Mouse (Mus musculus) testis, adult 2 months (tissue): ENCODE measurements around the gene Slc6a21. TPM values are rescaled to one million over a fixed set of nuclear protein-coding genes. Genes with fewer than 3 reads are reported as not detected.

Experiments used
- H3K27ac ChIP-seq: fragments of 200-500 bp; 2 replicates; pipeline ENCODE4 v1.5.1; 2012; ENCODE audit warnings: low read depth, low read length; ENCODE audit not compliant: control insufficient read depth, insufficient read depth
- H3K27me3 ChIP-seq: fragments of 200-500 bp; 2 replicates; pipeline ENCODE4 v1.6.1; 2012; ENCODE audit warnings: mild to moderate bottlenecking, low read length, moderate library complexity; ENCODE audit not compliant: control insufficient read depth, insufficient read depth
- H3K36me3 ChIP-seq: fragments of 200-500 bp; 2 replicates; pipeline ENCODE4 v1.6.1; 2012; ENCODE audit warnings: mild to moderate bottlenecking, low read length; ENCODE audit not compliant: control insufficient read depth, insufficient read depth
- H3K4me1 ChIP-seq: fragments of 200-500 bp; 2 replicates; pipeline ENCODE4 v1.6.1; 2012; ENCODE audit warnings: low read length; ENCODE audit not compliant: control insufficient read depth, insufficient read depth
- H3K4me3 ChIP-seq: fragments of 200-500 bp; 2 replicates; pipeline ENCODE4 v1.5.1; 2012; ENCODE audit warnings: low read depth, mild to moderate bottlenecking, low read length, moderate library complexity, mixed read lengths; ENCODE audit not compliant: control insufficient read depth
- CTCF ChIP-seq: fragments of 200-500 bp; IDR thresholded peaks from 2 replicates; pipeline ENCODE4 v1.5.1; 2012; ENCODE audit warnings: low read depth, mild to moderate bottlenecking, inconsistent platforms, low read length, moderate library complexity; ENCODE audit not compliant: control insufficient read depth, insufficient read depth, insufficient replicate concordance
- POLR2A ChIP-seq: fragments of 200-500 bp; IDR thresholded peaks from 2 replicates; pipeline ENCODE4 v1.6.1; 2012; ENCODE audit warnings: low read depth, mild to moderate bottlenecking, inconsistent platforms, low read length, moderate library complexity; ENCODE audit not compliant: control insufficient read depth
- polyA plus RNA-seq: library from polyadenylated mRNA; depleted of rRNA; stranded (reverse); fragments of >200 nt; gene quantifications from 2 replicates; pipeline ENCODE4 v1.2.3, GENCODE M21; 2012; rRNA removed

Slc6a21 gene
- polyA plus RNA-seq, 1 experiment: 785 TPM

DNA sequence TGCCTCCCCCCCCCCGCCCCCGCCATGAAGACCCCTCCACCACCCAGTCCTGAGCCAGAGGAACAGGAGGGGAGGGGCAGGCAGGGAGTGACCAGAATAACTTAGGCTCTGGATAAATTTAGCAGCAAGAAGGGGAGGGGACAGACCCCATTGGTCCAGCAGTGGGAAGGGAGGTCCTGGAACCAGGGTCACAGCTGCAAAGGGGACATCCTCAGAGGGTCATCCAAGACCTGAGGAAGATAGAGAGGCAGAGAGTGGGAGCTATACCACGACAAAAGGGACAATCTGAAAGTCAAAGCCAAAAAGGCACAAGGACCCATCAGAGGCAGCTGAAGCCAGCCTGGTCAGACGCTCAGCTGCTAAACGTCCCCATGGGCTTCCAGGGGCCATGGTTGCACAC lies 57.7 kb downstream of the Slc6a21 start, which contains the start of gene Hrc:
Hrc (plus strand) TSS at position 235 of the 400 bp plus-strand sequence.
- Histone ChIP-seq H3K27ac (no peak within 1 kb of the TSS), H3K4me3 (peak within 1 kb of the TSS; percentile 72), H3K36me3 (no peaks in the 10 kb centered on the region), H3K27me3 (no peaks in the 10 kb centered on the region; the same call in 1 of the 2 replicates), H3K4me1 (peaks cover 33% of the 10 kb centered on the region)
- TF ChIP-seq POLR2A (no peak), CTCF (no peak)

DNA sequence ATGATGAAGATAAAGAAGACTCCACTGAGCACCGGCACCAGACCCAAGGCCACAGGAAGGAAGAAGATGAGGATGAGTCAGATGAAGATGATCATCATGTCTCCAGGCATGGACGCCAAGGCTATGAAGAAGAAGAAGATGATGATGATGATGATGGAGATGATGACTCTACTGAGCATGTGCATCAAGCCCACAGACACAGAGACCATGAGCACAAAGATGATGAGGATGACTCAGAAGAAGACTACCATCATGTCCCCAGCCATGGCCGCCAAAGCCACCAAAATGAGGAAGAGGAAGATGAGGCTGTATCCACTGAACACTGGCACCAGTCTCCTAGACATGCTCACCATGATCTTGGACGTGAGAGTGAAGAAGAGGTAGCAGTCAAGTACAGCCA lies 59.0 kb downstream of the Slc6a21 start:
- Histone ChIP-seq H3K27ac (no peak overlapping the region), H3K4me3 (no peak overlapping the region), H3K4me1 (peaks cover 41% of the 10 kb centered on the region), H3K36me3 (no peaks in the 10 kb centered on the region), H3K27me3 (no peaks in the 10 kb centered on the region; the same call in 1 of the 2 replicates)
- TF ChIP-seq CTCF (no peak), POLR2A (no peak)

DNA sequence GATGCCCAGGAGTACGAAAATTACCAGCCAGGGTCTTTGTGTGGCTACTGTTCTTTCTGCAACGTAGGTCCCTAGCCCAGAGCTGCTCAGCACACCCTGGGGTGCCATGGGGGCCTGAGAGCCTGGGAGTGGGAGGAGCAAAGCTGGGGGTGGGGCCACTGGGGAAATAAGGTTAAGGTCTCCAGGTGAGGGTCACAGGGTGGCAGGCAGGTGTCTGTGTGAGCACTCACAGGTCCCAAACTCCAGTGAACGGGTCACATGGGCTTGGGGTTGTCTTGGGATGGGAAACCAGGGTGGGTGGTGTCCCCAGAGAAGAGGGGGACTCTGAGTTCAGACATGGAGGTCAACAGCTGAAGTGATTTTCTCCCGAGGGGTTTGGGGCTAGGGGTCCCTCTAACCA lies 60.2 kb downstream of the Slc6a21 start:
- Histone ChIP-seq H3K36me3 (no peaks in the 10 kb centered on the region), H3K4me3 (no peak overlapping the region), H3K4me1 (peaks cover 43% of the 10 kb centered on the region), H3K27ac (no peak overlapping the region), H3K27me3 (no peaks in the 10 kb centered on the region; the same call in 1 of the 2 replicates)
- no peak for TF ChIP-seq POLR2A
- no peak for TF ChIP-seq CTCF

DNA sequence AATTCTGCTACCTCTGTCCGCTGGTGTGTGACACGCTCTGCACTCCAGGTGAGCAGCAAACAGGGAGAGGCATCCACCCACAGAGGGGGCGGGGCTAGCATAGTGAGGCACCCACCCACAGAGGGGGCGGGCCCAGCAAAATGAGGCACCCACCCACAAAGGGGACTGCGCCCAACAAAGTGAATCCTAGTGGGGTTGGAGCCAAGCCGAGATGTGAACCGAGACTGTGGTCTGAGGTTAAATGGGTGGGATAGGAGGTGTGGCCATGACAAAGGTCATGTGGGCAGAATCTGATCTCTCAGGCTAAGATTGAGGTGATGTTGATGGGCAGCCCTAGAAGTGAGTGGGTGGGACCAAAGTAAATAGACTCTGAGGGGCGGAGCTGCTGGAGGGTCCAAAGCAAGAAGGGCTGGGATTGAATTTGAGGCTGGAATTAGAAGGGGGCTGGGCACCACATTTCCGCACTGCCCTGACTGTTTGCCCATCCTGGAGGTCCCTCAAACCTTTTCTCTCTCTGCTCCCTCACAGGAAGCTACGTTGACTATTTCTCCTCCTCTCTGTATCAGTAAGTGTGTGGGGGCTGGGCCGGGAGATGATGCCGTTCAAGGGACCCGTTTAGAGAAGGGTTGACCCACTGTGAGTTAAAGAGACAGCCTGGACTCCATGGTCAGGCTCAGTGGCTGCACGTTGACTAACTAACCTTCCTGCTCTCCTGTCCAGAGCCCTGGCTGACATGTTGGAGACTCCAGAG lies 61.0 kb downstream of the Slc6a21 start:
- Histone ChIP-seq H3K27me3 (no peaks in the 10 kb centered on the region; the same call in 1 of the 2 replicates), H3K4me3 (no peak overlapping the region), H3K27ac (no peak overlapping the region), H3K36me3 (no peaks in the 10 kb centered on the region), H3K4me1 (peaks cover 42% of the 10 kb centered on the region)
- TF ChIP-seq CTCF (no peak), POLR2A (no peak)

Other genes with a start within 250 kb of the Slc6a21 start
- 3.4 and 3.5 TPM in 2 replicates for gene Prr12, start 224.6 kb upstream of the Slc6a21 start, polyA plus RNA-seq
- 115 and 123 TPM in 2 replicates for gene Nosip, start 215.1 kb upstream of the Slc6a21 start, polyA plus RNA-seq
- 27.3 and 27.9 TPM in 2 replicates for gene Prrg2, start 214.8 kb upstream of the Slc6a21 start, polyA plus RNA-seq
- gene Rcn3, start 185.3 kb upstream of the Slc6a21 start, polyA plus RNA-seq: 10.4 and 16.3 TPM in 2 replicates
- gene Fcgrt, start 173.7 kb upstream of the Slc6a21 start, polyA plus RNA-seq: 5.4 and 5.8 TPM in 2 replicates
- gene Rps11, start 153.1 kb upstream of the Slc6a21 start, polyA plus RNA-seq: 169 and 192 TPM in 2 replicates
- gene Rpl13a, start 148.8 kb upstream of the Slc6a21 start, polyA plus RNA-seq: 859 and 869 TPM in 2 replicates
- 0.06 and 0.41 TPM in 2 replicates for gene Gm45713, start 141.3 kb upstream of the Slc6a21 start, polyA plus RNA-seq
- 3.8 and 3.9 TPM in 2 replicates for gene Flt3l, start 141.1 kb upstream of the Slc6a21 start, polyA plus RNA-seq
- gene Pih1d1, start 123.2 kb upstream of the Slc6a21 start, polyA plus RNA-seq: 258 and 295 TPM in 2 replicates
- 12.8 and 13.4 TPM in 2 replicates for gene Aldh16a1, start 122.9 kb upstream of the Slc6a21 start, polyA plus RNA-seq
- 33.5 and 34.1 TPM in 2 replicates for gene Slc17a7, start 113.6 kb upstream of the Slc6a21 start, polyA plus RNA-seq
- 3.9 and 5.4 TPM in 2 replicates for gene Gfy, start 97.9 kb upstream of the Slc6a21 start, polyA plus RNA-seq
- 21.9 and 28.2 TPM in 2 replicates for gene Pth2, start 96.5 kb upstream of the Slc6a21 start, polyA plus RNA-seq
- 78.3 and 81.9 TPM in 2 replicates for gene Ccdc155, start 72.6 kb upstream of the Slc6a21 start, polyA plus RNA-seq
- 1,273 and 1,348 TPM in 2 replicates for gene Dkkl1, start 65.4 kb upstream of the Slc6a21 start, polyA plus RNA-seq
- gene Tead2, start 61.8 kb upstream of the Slc6a21 start, polyA plus RNA-seq: 43.1 and 60.2 TPM in 2 replicates
- 78.0 and 87.4 TPM in 2 replicates for gene Cd37, start 38.4 kb upstream of the Slc6a21 start, polyA plus RNA-seq
- gene Slc6a16, start 36.4 kb upstream of the Slc6a21 start, polyA plus RNA-seq: 76.9 and 81.4 TPM in 2 replicates
- gene Trpm4, start 56.3 kb downstream of the Slc6a21 start, polyA plus RNA-seq: 52.2 and 54.8 TPM in 2 replicates
- gene Hrc, start 57.8 kb downstream of the Slc6a21 start, polyA plus RNA-seq: 0.10 and 0.22 TPM in 2 replicates
- 1.1 and 1.2 TPM in 2 replicates for gene Ppfia3, start 89.5 kb downstream of the Slc6a21 start, polyA plus RNA-seq
- 5.7 and 7.3 TPM in 2 replicates for gene Lin7b, start 93.1 kb downstream of the Slc6a21 start, polyA plus RNA-seq
- gene Snrnp70, start 118.2 kb downstream of the Slc6a21 start, polyA plus RNA-seq: 180 and 202 TPM in 2 replicates
- 0.99 and 1.1 TPM in 2 replicates for gene Kcna7, start 128.1 kb downstream of the Slc6a21 start, polyA plus RNA-seq
- gene Ntf5, start 136.2 kb downstream of the Slc6a21 start, polyA plus RNA-seq: 0.19 and 0.25 TPM in 2 replicates
- 32.8 and 38.1 TPM in 2 replicates for gene Lhb, start 143.3 kb downstream of the Slc6a21 start, polyA plus RNA-seq
- 1.7 and 2.3 TPM in 2 replicates for gene Gys1, start 157.3 kb downstream of the Slc6a21 start, polyA plus RNA-seq
- 173 and 197 TPM in 2 replicates for gene Ruvbl2, start 160.6 kb downstream of the Slc6a21 start, polyA plus RNA-seq
- 152 and 188 TPM in 2 replicates for gene Ftl1, start 182.4 kb downstream of the Slc6a21 start, polyA plus RNA-seq
- 24.9 and 26.3 TPM in 2 replicates for gene Bax, start 189.4 kb downstream of the Slc6a21 start, polyA plus RNA-seq
- gene Tulp2, start 204.4 kb downstream of the Slc6a21 start, polyA plus RNA-seq: 879 and 1,010 TPM in 2 replicates
- gene Gm45808, start 209.3 kb downstream of the Slc6a21 start, polyA plus RNA-seq: 0.81 TPM in 1 of 2 replicates, not detected in the other
- 3.0 and 3.4 TPM in 2 replicates for gene Dhdh, start 211.3 kb downstream of the Slc6a21 start, polyA plus RNA-seq
- gene Nucb1, start 232.9 kb downstream of the Slc6a21 start, polyA plus RNA-seq: 76.4 and 93.9 TPM in 2 replicates
- 5.9 and 8.5 TPM in 2 replicates for gene Ppp1r15a, start 248.8 kb downstream of the Slc6a21 start, polyA plus RNA-seq
- gene Plekha4, start 248.8 kb downstream of the Slc6a21 start, polyA plus RNA-seq: 12.6 and 12.9 TPM in 2 replicates